ENCODE assay signal across 8 mouse cellular contexts in genomic region chr7:16398387-16399050, GRCm38 (mm10). TPM values are rescaled to one million over a fixed set of nuclear protein-coding genes. Genes with fewer than 3 reads are reported as not detected.
DNase-seq lines count a peak whose midpoint lies in the region; ATAC-seq and TF ChIP-seq lines count a peak whose summit lies in the region.

No protein-coding gene starts in this region.

- no peak for ATAC-seq in kidney, embryonic 15.5 days (replicated peaks; ENCODE audit: low FRiP score)
- ATAC-seq in heart, embryonic 16.5 days (replicated peaks; ENCODE audit: extremely low read depth, insufficient read depth, low FRiP score): no peak
- ATAC-seq in midbrain, embryonic 11.5 days (ENCODE audit: low FRiP score): no peak

- peak overlapping the region; percentile 97 for H3K4me3 ChIP-seq in kidney, embryonic 15.5 days (replicated peaks)
- peak overlapping the region; percentile 88 for H3K4me3 ChIP-seq in bone marrow, adult 2 months (replicated peaks; ENCODE audit: control insufficient read depth, low read depth, low read length)
- H3K4me3 ChIP-seq in heart, embryonic 16.5 days (ENCODE audit: low read length): peak overlapping the region; percentile 93
- H3K4me3 ChIP-seq in midbrain, embryonic 11.5 days (ENCODE audit: low read depth, low read length): peak overlapping the region; percentile 89

- H3K9ac ChIP-seq in kidney, embryonic 15.5 days: peak overlapping the region; percentile 42
- H3K9ac ChIP-seq in heart, embryonic 16.5 days (ENCODE audit: low read length): peak overlapping the region; percentile 100
- peak overlapping the region; percentile 100 for H3K9ac ChIP-seq in midbrain, embryonic 11.5 days (ENCODE audit: low read length)

- H3K4me2 ChIP-seq in kidney, embryonic 15.5 days: peak overlapping the region; percentile 66
- peak overlapping the region; percentile 81 for H3K4me2 ChIP-seq in heart, embryonic 16.5 days (ENCODE audit: low read depth, low read length)
- peak overlapping the region; percentile 96 for H3K4me2 ChIP-seq in midbrain, embryonic 11.5 days

- DNase-seq in kidney, postnatal 36 days: no peak
- no peak for DNase-seq in midbrain, embryonic 11.5 days (ENCODE audit: low spot score, missing footprints)
- no peak for DNase-seq in right cerebral cortex, postnatal 36 days (ENCODE audit: low spot score in 2 of 2)
- no peak for DNase-seq in adrenal gland, postnatal 10 days
- no peak for DNase-seq in gastrocnemius, adult 18-20 months (ENCODE audit: low spot score)

- peak overlapping the region; percentile 100 for H3K27ac ChIP-seq in kidney, embryonic 15.5 days
- H3K27ac ChIP-seq in bone marrow, adult 2 months (ENCODE audit: control insufficient read depth, insufficient read depth, low read depth, low read length, poor library complexity): peak overlapping the region; percentile 100
- peak overlapping the region; percentile 100 for H3K27ac ChIP-seq in heart, embryonic 16.5 days (ENCODE audit: low read length)
- H3K27ac ChIP-seq in midbrain, embryonic 11.5 days (ENCODE audit: low read depth, low read length): peak overlapping the region; percentile 100

- 40% methylated on average over 3 of the region's 3 CpGs for WGBS in kidney, embryonic 15.5 days
- 54% methylated on average over 3 of the region's 3 CpGs for WGBS in bone marrow, adult 2 months
- WGBS in heart, embryonic 16.5 days: 51% methylated on average over 3 of the region's 3 CpGs
- WGBS in midbrain, embryonic 11.5 days: 54% methylated on average over 3 of the region's 3 CpGs

- 0 out of 2 replicates have a peak, but pooled peaks cover 2% of the 10 kb centered on the region for H3K36me3 ChIP-seq in kidney, embryonic 15.5 days
- H3K36me3 ChIP-seq in heart, embryonic 16.5 days (ENCODE audit: control insufficient read depth, insufficient read depth): no peaks in the 10 kb centered on the region
- no peaks in the 10 kb centered on the region for H3K36me3 ChIP-seq in midbrain, embryonic 11.5 days (ENCODE audit: control insufficient read depth, insufficient read depth, low read length)

- H3K27me3 ChIP-seq in kidney, embryonic 15.5 days: no peaks in the 10 kb centered on the region
- H3K27me3 ChIP-seq in heart, embryonic 16.5 days (ENCODE audit: control insufficient read depth, insufficient read depth, low read length): no peaks in the 10 kb centered on the region
- no peaks in the 10 kb centered on the region for H3K27me3 ChIP-seq in midbrain, embryonic 11.5 days (ENCODE audit: control insufficient read depth, insufficient read depth, low read length)

- peaks cover 11% of the 10 kb centered on the region for H3K4me1 ChIP-seq in kidney, embryonic 15.5 days
- H3K4me1 ChIP-seq in bone marrow, adult 2 months (ENCODE audit: control insufficient read depth, insufficient read depth, low read length): peaks cover 2% of the 10 kb centered on the region; the same call in 1 of the 2 replicates
- H3K4me1 ChIP-seq in heart, embryonic 16.5 days (ENCODE audit: control insufficient read depth, insufficient read depth, low read length): peaks cover 10% of the 10 kb centered on the region
- peaks cover 12% of the 10 kb centered on the region for H3K4me1 ChIP-seq in midbrain, embryonic 11.5 days (ENCODE audit: control insufficient read depth, insufficient read depth, low read length)

- TF ChIP-seq POLR2A in bone marrow, adult 2 months (IDR thresholded peaks at IDR 0.05; ENCODE audit: borderline replicate concordance, control insufficient read depth, low read depth, low read length): no peak

- TF ChIP-seq CTCF in bone marrow, adult 2 months (IDR thresholded peaks at IDR 0.05; ENCODE audit: control insufficient read depth, insufficient read depth, low read length): no peak

- no peaks in the 10 kb centered on the region for H3K9me3 ChIP-seq in kidney, embryonic 15.5 days (replicated peaks)
- H3K9me3 ChIP-seq in heart, embryonic 16.5 days (replicated peaks; ENCODE audit: control insufficient read depth, low read length): no peaks in the 10 kb centered on the region
- no peaks in the 10 kb centered on the region for H3K9me3 ChIP-seq in midbrain, embryonic 11.5 days (ENCODE audit: control insufficient read depth, low read length)

RNA-seq across cellular contexts. Expression of gene Zc3h4, which starts 2.2 kb away (rescaled TPM):
- 15.5 and 17.1 TPM in 2 replicates for polyA plus RNA-seq in kidney, embryonic 15.5 days (2015; fragmentation: Nextera tagmentation; extraction: Ambion mirVana)
- 56.8 and 95.0 TPM in 2 replicates for polyA plus RNA-seq in bone marrow, adult 2 months (2011; ENCODE audit: insufficient read depth, insufficient read length, low replicate concordance, missing spikeins)
- polyA plus RNA-seq in heart, embryonic 16.5 days (2015; fragmentation: Nextera tagmentation; extraction: Ambion mirVana): 8.5 and 9.0 TPM in 2 replicates
- polyA plus RNA-seq in midbrain, embryonic 11.5 days (2014; fragmentation: Nextera tagmentation; extraction: Ambion mirVana): 15.5 and 16.1 TPM in 2 replicates
- total RNA-seq in adrenal gland, postnatal 10 days (2021): 10 to 100 TPM; 44.0 to 54.3 TPM
- total RNA-seq in gastrocnemius, adult 18-20 months (2021): 10 to 100 TPM; 27.7 to 28.6 TPM

RNA-seq across cellular contexts. Expression of gene Sae1, which starts 10.9 kb away (rescaled TPM):
- polyA plus RNA-seq in kidney, embryonic 15.5 days (2015; fragmentation: Nextera tagmentation; extraction: Ambion mirVana): 327 and 334 TPM in 2 replicates
- polyA plus RNA-seq in bone marrow, adult 2 months (2011; ENCODE audit: insufficient read depth, insufficient read length, low replicate concordance, missing spikeins): 66.8 and 78.5 TPM in 2 replicates
- 211 and 235 TPM in 2 replicates for polyA plus RNA-seq in heart, embryonic 16.5 days (2015; fragmentation: Nextera tagmentation; extraction: Ambion mirVana)
- polyA plus RNA-seq in midbrain, embryonic 11.5 days (2014; fragmentation: Nextera tagmentation; extraction: Ambion mirVana): 382 and 395 TPM in 2 replicates
- total RNA-seq in adrenal gland, postnatal 10 days (2021): 10 to 100 TPM; 60.8 to 64.0 TPM
- 10 to 100 TPM; 25.3 to 30.6 TPM for total RNA-seq in gastrocnemius, adult 18-20 months (2021)

RNA-seq across cellular contexts. Expression of gene Tmem160, which starts 54.1 kb away (rescaled TPM):
- polyA plus RNA-seq in kidney, embryonic 15.5 days (2015; fragmentation: Nextera tagmentation; extraction: Ambion mirVana): 51.0 and 55.9 TPM in 2 replicates
- polyA plus RNA-seq in bone marrow, adult 2 months (2011; ENCODE audit: insufficient read depth, insufficient read length, low replicate concordance, missing spikeins): 21.7 and 45.2 TPM in 2 replicates
- polyA plus RNA-seq in heart, embryonic 16.5 days (2015; fragmentation: Nextera tagmentation; extraction: Ambion mirVana): 81.6 and 82.1 TPM in 2 replicates
- 40.0 and 49.2 TPM in 2 replicates for polyA plus RNA-seq in midbrain, embryonic 11.5 days (2014; fragmentation: Nextera tagmentation; extraction: Ambion mirVana)
- 10 to 100 TPM; 43.9 to 46.8 TPM for total RNA-seq in adrenal gland, postnatal 10 days (2021)
- total RNA-seq in gastrocnemius, adult 18-20 months (2021): 10 to 100 TPM; 52.0 to 53.2 TPM

Comparison
In these comparisons a context has a peak if more than half of its experiments do, and no peak if none do; other contexts are left out.
1. H3K9ac ChIP-seq: peak in every context shown above with its lines; median percentile 100 in heart, embryonic 16.5 days; 100 in midbrain, embryonic 11.5 days; 42 in kidney, embryonic 15.5 days.